Mouse (Mus musculus) T-helper 1 cell (primary cell): ENCODE data around the gene Arhgap31.

Experiments used
- in situ Hi-C: fragments of 300-600 bp; cut with MboI, MseI; formaldehyde crosslinking; loops from one replicate; pipeline ENCODE4 v1.15.1; 2025; ENCODE audit warnings: high pct_unique_total_duplicates

The Arhgap31 gene

GRCm38 (mm10) chr16:38608687-38609086, 104.4 kb downstream of the Arhgap31 start:
- in situ Hi-C loops = loop anchor here (25.0 kb wide), 1 partner anchor 429 kb away; no protein-coding TSS in a partner anchor

GRCm38 (mm10) chr16:38606509-38606908, 106.6 kb downstream of the Arhgap31 start:
- in situ Hi-C loops = loop anchor here (25.0 kb wide), 1 partner anchor 431 kb away; no protein-coding TSS in a partner anchor

GRCm38 (mm10) chr16:38602989-38603804, 109.9 kb downstream of the Arhgap31 start:
- in situ Hi-C loops = loop anchor here (25.0 kb wide), 1 partner anchor 434 kb away; no protein-coding TSS in a partner anchor

GRCm38 (mm10) chr16:38598986-38599680, 113.9 kb downstream of the Arhgap31 start:
- in situ Hi-C loops = no loop called here

- in situ Hi-C loops = no loop called here
Measured at GRCm38 (mm10) chr16:38596651-38597050, 116.4 kb downstream of the Arhgap31 start.

GRCm38 (mm10) chr16:38596099-38596498, 117.0 kb downstream of the Arhgap31 start:
- in situ Hi-C loops = no loop called here

- in situ Hi-C loops = no loop called here
Measured at GRCm38 (mm10) chr16:38594435-38594834, 118.6 kb downstream of the Arhgap31 start.

GRCm38 (mm10) chr16:38592946-38593345, 120.1 kb downstream of the Arhgap31 start:
- in situ Hi-C loops = no loop called here

GRCm38 (mm10) chr16:38592026-38592678, 120.9 kb downstream of the Arhgap31 start:
- in situ Hi-C loops = no loop called here

- in situ Hi-C loops = no loop called here
Measured at GRCm38 (mm10) chr16:38591506-38591905, 121.6 kb downstream of the Arhgap31 start.

- in situ Hi-C loops = no loop called here
Measured at GRCm38 (mm10) chr16:38587572-38587971, 125.5 kb downstream of the Arhgap31 start.

- in situ Hi-C loops = no loop called here
Measured at GRCm38 (mm10) chr16:38587163-38587562, 125.9 kb downstream of the Arhgap31 start.

GRCm38 (mm10) chr16:38585186-38585585, 127.9 kb downstream of the Arhgap31 start:
- in situ Hi-C loops = no loop called here

- in situ Hi-C loops = no loop called here
Measured at GRCm38 (mm10) chr16:38584761-38585160, 128.3 kb downstream of the Arhgap31 start.

- in situ Hi-C loops = no loop called here
Measured at GRCm38 (mm10) chr16:38571481-38571880, 141.6 kb downstream of the Arhgap31 start.

GRCm38 (mm10) chr16:38568192-38568591, 144.9 kb downstream of the Arhgap31 start:
- in situ Hi-C loops = no loop called here

- in situ Hi-C loops = no loop called here
Measured at GRCm38 (mm10) chr16:38563516-38563915, 149.6 kb downstream of the Arhgap31 start.

- in situ Hi-C loops = no loop called here
Measured at GRCm38 (mm10) chr16:38562968-38563327, 150.1 kb downstream of the Arhgap31 start.

GRCm38 (mm10) chr16:38562131-38562967, 150.7 kb downstream of the Arhgap31 start:
- in situ Hi-C loops = no loop called here

GRCm38 (mm10) chr16:38558221-38558748, 154.8 kb downstream of the Arhgap31 start, which contains the start of gene Tmem39a:
Gene Tmem39a, plus strand, starts transcription at chr16:38558698.
- in situ Hi-C loops = no loop called here

- in situ Hi-C loops = no loop called here
Measured at GRCm38 (mm10) chr16:38555988-38556387, 157.1 kb downstream of the Arhgap31 start.
